Mouse (Mus musculus) spleen, adult 2 months (tissue): ENCODE measurements around the gene Clic5. TPM values are rescaled to one million over a fixed set of nuclear protein-coding genes. Genes with fewer than 3 reads are reported as not detected.

Experiments
- DNase-seq, 2 experiments: peaks; one replicate each; pipeline versions ENCODE4 v3.0.0 to v3.0.0-alpha.2; 2012 to 2021; ENCODE audit warnings: low spot score in 2 of 2, low read depth in 1 of 2
- H3K27ac ChIP-seq: fragments of 200-500 bp; 2 replicates; pipeline ENCODE4 v1.5.1; 2012; ENCODE audit warnings: low read length, inconsistent platforms; ENCODE audit not compliant: insufficient read depth
- H3K27me3 ChIP-seq: fragments of 200-500 bp; 2 replicates; pipeline ENCODE4 v1.6.1; 2012; ENCODE audit warnings: mild to moderate bottlenecking, moderate library complexity, low read length, inconsistent platforms; ENCODE audit not compliant: control insufficient read depth, insufficient read depth
- H3K36me3 ChIP-seq: fragments of 200-500 bp; 2 replicates; pipeline ENCODE4 v1.6.1; 2012; ENCODE audit warnings: mild to moderate bottlenecking, low read length, inconsistent platforms; ENCODE audit not compliant: control insufficient read depth, insufficient read depth
- H3K4me1 ChIP-seq: fragments of 200-500 bp; 2 replicates; pipeline ENCODE4 v1.6.1; 2011; ENCODE audit warnings: inconsistent platforms; ENCODE audit not compliant: control insufficient read depth, insufficient read depth, insufficient read length
- H3K4me3 ChIP-seq: fragments of 200-500 bp; 2 replicates; pipeline ENCODE4 v1.5.1; 2011; ENCODE audit warnings: mild to moderate bottlenecking, inconsistent platforms; ENCODE audit not compliant: insufficient read depth, insufficient read length; ENCODE audit errors: extremely low read depth
- CTCF ChIP-seq: fragments of 200-500 bp; IDR thresholded peaks from 2 replicates; pipeline ENCODE4 v1.5.1; 2011; ENCODE audit warnings: mild to moderate bottlenecking, inconsistent platforms; ENCODE audit not compliant: insufficient read depth, insufficient read length, insufficient replicate concordance; ENCODE audit errors: extremely low read depth
- POLR2A ChIP-seq: fragments of 200-500 bp; IDR thresholded peaks from 2 replicates; pipeline ENCODE4 v1.6.1; 2011; ENCODE audit warnings: low read depth, low read length, inconsistent platforms
- WGBS: fragments of 180-500 bp; shearing (Covaris S2); methylation state at CpG from one replicate; pipeline ENCODE4 v1.1.7; 2018; 5-methylcytosine and 5-hydroxymethylcytosine counted together
- polyA plus RNA-seq: library from polyadenylated mRNA; depleted of rRNA; stranded (reverse); fragments of >200 nt; gene quantifications from 2 replicates; pipeline ENCODE4 v1.2.3, GENCODE M21; 2012; rRNA removed

The Clic5 gene
- polyA plus RNA-seq, 1 experiment = 5.6 TPM

GRCm38 (mm10) chr17:44327279-44328146, 139.1 kb downstream of the Clic5 start:
- no peak overlapping the region for H3K4me3 ChIP-seq
- TF ChIP-seq POLR2A = no peak
- no peak for TF ChIP-seq CTCF
- H3K36me3 ChIP-seq = no peaks in the 10 kb centered on the region

GRCm38 (mm10) chr17:44328147-44328482, 139.7 kb downstream of the Clic5 start:
- H3K4me1 ChIP-seq = no peaks in the 10 kb centered on the region

More at GRCm38 (mm10) chr17:44327279-44328146, 139.1 kb downstream of the Clic5 start:
- no peaks in the 10 kb centered on the region for H3K27me3 ChIP-seq
- no peak for DNase-seq
- no peak overlapping the region for H3K27ac ChIP-seq
- H3K4me1 ChIP-seq = no peaks in the 10 kb centered on the region
- WGBS = 88% methylated on average over 10 of the region's 10 CpGs

More at GRCm38 (mm10) chr17:44328147-44328482, 139.7 kb downstream of the Clic5 start:
- Histone ChIP-seq H3K27me3 (no peaks in the 10 kb centered on the region), H3K27ac (no peak overlapping the region), H3K36me3 (no peaks in the 10 kb centered on the region), H3K4me3 (no peak overlapping the region)
- TF ChIP-seq POLR2A (no peak), CTCF (no peak)
- no peak for DNase-seq
- 89% methylated on average over 5 of the region's 5 CpGs for WGBS

Other genes starting within 250 kb of the Clic5 start
- 4.9 and 5.4 TPM in 2 replicates for gene Enpp5, start 109.8 kb upstream of the Clic5 start, polyA plus RNA-seq
- gene Enpp4, start 82.8 kb upstream of the Clic5 start, polyA plus RNA-seq = 3.3 and 3.4 TPM in 2 replicates